Mouse (Mus musculus): ENCODE data around the gene Capn11. TPM values are rescaled to one million over a fixed set of nuclear protein-coding genes. Genes with fewer than 3 reads are reported as not detected.
A peak's percentile ranks its signal among the peaks of the same experiment; 100 is the strongest.

Gene Capn11
- polyA plus RNA-seq, 1 experiment: not detected

DNA sequence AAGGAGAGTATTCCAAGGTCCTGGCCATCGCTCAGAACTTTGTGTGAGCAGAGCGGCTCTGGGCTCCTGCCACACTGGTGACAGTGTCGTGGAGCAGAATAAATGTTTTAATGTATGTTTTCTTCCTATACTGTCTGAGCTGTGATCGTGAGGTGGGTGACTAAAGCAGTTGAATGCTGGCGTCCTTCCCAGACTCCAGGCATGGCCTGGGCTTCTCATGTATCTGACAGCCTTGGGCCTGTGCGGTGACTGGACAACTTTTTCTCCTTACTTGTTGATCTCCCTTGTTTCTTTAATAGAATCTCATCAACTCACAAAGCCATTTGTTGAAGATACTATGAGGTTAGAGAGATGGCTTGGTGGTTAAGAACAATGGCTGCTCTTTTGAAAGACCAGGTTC lies 39.2 kb upstream of the Capn11 start:
- Histone ChIP-seq H3K4me1 (ENCODE audit: control insufficient read depth, insufficient read depth, low read length) (peaks cover 20% of the 10 kb centered on the region), H3K4me3 (replicated peaks; ENCODE audit: extremely low read depth, low read depth, low read length) (no peak overlapping the region)
- 75% methylated on average over 6 of the region's 6 CpGs for WGBS
- no peak for DNase-seq
- TF ChIP-seq POLR2A (IDR thresholded peaks at IDR 0.05; ENCODE audit: borderline replicate concordance, extremely low read depth, low read depth, low read length): no peak
- no peak for TF ChIP-seq CTCF (IDR thresholded peaks at IDR 0.05; ENCODE audit: insufficient read depth, low read length)

GRCm38 (mm10) chr17:45696981-45697380 lies 37.9 kb upstream of the Capn11 start:
- no peak overlapping the region for H3K4me3 ChIP-seq (replicated peaks; ENCODE audit: extremely low read depth, low read depth, low read length)
- WGBS: 82% methylated on average over 9 of the region's 9 CpGs
- peaks cover 20% of the 10 kb centered on the region for H3K4me1 ChIP-seq (ENCODE audit: control insufficient read depth, insufficient read depth, low read length)
- TF ChIP-seq POLR2A (IDR thresholded peaks at IDR 0.05; ENCODE audit: borderline replicate concordance, extremely low read depth, low read depth, low read length) (no peak), CTCF (IDR thresholded peaks at IDR 0.05; ENCODE audit: insufficient read depth, low read length) (no peak)
- no peak for DNase-seq

- peak; percentile 49 for DNase-seq
- WGBS: 61% methylated on average over 23 of the region's 23 CpGs
- Histone ChIP-seq H3K4me1 (ENCODE audit: control insufficient read depth, insufficient read depth, low read length) (peaks cover 14% of the 10 kb centered on the region), H3K4me3 (replicated peaks; ENCODE audit: extremely low read depth, low read depth, low read length) (no peak overlapping the region)
- TF ChIP-seq CTCF (IDR thresholded peaks at IDR 0.05; ENCODE audit: insufficient read depth, low read length): no peak
- no peak for TF ChIP-seq POLR2A (IDR thresholded peaks at IDR 0.05; ENCODE audit: borderline replicate concordance, extremely low read depth, low read depth, low read length)
These were observed 36.3 kb upstream of the Capn11 start for GRCm38 (mm10) chr17:45695227-45696120.

DNA sequence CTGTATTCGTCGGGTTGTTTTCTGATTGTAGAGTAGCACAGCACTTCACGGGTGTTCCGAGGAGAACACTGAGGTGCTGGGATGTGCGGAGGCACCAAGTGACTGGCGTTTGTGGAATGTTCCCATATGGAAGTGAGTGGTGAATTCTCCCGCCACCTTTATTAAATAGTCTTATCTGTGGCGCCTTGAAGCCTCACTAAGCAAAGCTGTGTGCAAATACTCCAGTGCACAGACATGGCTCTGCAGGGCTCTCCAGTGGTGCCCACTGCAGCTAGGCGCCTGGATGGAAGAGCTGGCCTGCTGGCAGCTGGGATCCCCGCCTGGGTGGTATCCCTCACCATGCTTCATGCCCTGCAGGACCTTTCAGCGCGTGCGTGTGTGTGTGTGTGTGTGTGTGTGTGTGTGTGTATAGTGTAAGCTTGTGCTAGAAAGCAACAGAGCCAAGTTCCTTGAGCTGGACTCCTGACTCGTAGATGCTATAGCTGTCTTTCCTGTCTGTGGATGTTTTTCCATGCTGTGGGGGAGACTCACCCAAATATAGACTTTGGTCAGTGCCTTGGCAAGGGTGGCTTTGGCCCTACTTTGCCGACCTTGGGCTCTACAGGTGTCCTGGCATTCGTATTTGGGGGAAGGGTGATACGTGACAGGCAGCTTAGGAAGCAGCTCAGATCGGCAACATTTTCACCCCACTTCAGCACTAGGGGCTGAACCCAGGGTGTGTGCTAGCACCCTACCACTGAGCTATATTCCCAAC lies 34.9 kb upstream of the Capn11 start:
- Histone ChIP-seq H3K4me3 (replicated peaks; ENCODE audit: extremely low read depth, low read depth, low read length) (no peak overlapping the region), H3K4me1 (ENCODE audit: control insufficient read depth, insufficient read depth, low read length) (peaks cover 18% of the 10 kb centered on the region)
- peak; percentile 49 for DNase-seq
- WGBS: 50% methylated on average over 18 of the region's 18 CpGs
- TF ChIP-seq CTCF (IDR thresholded peaks at IDR 0.05; ENCODE audit: insufficient read depth, low read length): no peak
- TF ChIP-seq POLR2A (IDR thresholded peaks at IDR 0.05; ENCODE audit: borderline replicate concordance, extremely low read depth, low read depth, low read length): no peak

DNA sequence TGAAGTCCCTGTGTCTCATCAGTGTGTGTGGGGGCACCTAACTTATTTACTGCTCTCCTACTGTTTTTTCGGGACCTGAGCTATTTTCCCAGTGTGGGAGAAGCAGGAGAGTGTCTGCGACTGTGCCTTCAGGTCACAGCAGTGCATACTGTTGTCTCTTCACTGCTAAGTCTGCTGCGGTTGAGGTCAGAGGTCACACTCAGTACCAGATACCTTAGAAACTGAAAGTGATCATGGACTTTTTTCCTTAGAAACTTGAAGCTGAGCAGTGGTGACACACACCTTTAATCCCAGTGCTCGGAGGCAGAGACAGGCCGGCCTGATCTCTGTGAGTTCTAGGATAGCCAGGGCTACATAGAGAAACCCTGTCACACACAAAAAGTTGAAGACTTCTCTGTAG lies 33.0 kb upstream of the Capn11 start:
- H3K4me1 ChIP-seq (ENCODE audit: control insufficient read depth, insufficient read depth, low read length): peaks cover 20% of the 10 kb centered on the region
- H3K4me3 ChIP-seq (replicated peaks; ENCODE audit: extremely low read depth, low read depth, low read length): no peak overlapping the region
- WGBS: 82% methylated on average over 5 of the region's 5 CpGs
- no peak for TF ChIP-seq CTCF (IDR thresholded peaks at IDR 0.05; ENCODE audit: insufficient read depth, low read length)
- TF ChIP-seq POLR2A (IDR thresholded peaks at IDR 0.05; ENCODE audit: borderline replicate concordance, extremely low read depth, low read depth, low read length): no peak
- no peak for DNase-seq

- no peak for DNase-seq
- Histone ChIP-seq H3K4me3 (replicated peaks; ENCODE audit: extremely low read depth, low read depth, low read length) (no peak overlapping the region), H3K4me1 (ENCODE audit: control insufficient read depth, insufficient read depth, low read length) (peaks cover 15% of the 10 kb centered on the region)
- WGBS: 74% methylated on average over 4 of the region's 4 CpGs
- TF ChIP-seq POLR2A (IDR thresholded peaks at IDR 0.05; ENCODE audit: borderline replicate concordance, extremely low read depth, low read depth, low read length) (no peak), CTCF (IDR thresholded peaks at IDR 0.05; ENCODE audit: insufficient read depth, low read length) (no peak)
These were observed 30.9 kb upstream of the Capn11 start for GRCm38 (mm10) chr17:45690044-45690443.

DNA sequence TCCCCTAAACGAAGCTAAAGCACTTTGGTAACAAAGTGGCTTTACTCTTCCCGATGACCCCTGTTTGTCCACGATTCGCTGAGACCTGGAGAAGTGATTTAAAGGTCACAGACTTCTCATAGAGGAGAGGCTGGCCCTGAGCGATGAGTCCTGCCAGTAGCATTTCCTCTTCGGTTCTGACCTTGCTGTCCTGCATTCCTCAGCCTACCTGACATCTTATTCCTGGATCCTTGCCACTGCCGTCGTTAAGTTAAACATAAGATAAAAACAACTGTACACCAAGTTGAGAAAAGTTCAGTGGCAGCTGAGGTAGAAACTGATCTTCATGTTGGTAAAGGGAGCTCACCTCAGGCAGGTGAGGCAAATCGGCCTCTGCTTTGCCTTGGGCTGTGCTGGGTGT lies 30.0 kb upstream of the Capn11 start:
- H3K4me3 ChIP-seq (replicated peaks; ENCODE audit: extremely low read depth, low read depth, low read length): no peak overlapping the region
- TF ChIP-seq POLR2A (IDR thresholded peaks at IDR 0.05; ENCODE audit: borderline replicate concordance, extremely low read depth, low read depth, low read length) (no peak), CTCF (IDR thresholded peaks at IDR 0.05; ENCODE audit: insufficient read depth, low read length) (no peak)
- H3K4me1 ChIP-seq (ENCODE audit: control insufficient read depth, insufficient read depth, low read length): peaks cover 16% of the 10 kb centered on the region
- WGBS: 53% methylated on average over 9 of the region's 9 CpGs
- no peak for DNase-seq

DNA sequence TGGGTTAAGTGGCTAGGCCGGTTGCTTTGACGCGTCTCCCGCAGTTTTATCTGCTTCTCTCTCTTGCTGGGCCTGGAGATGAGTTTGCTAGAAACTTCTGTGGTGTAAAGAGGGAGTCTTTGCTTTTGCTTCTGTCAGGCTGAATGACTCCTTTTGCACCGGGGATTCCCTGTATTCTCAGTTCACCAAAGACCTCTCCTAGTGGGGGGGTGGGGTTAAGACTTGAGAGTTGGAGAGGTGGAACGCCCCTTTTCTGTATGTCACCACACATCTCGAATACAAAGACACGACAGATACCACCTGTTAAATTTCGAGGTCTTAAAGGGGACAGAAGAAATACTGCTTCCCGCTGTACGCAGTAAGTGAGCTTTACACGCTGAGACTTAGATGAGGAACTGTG lies 27.6 kb upstream of the Capn11 start, which contains the start of gene Tmem63b:
Gene Tmem63b (minus strand): TSS at position 190 of the 400 bp plus-strand sequence.
- no peak for DNase-seq
- TF ChIP-seq CTCF (IDR thresholded peaks at IDR 0.05; ENCODE audit: insufficient read depth, low read length) (no peak), POLR2A (IDR thresholded peaks at IDR 0.05; ENCODE audit: borderline replicate concordance, extremely low read depth, low read depth, low read length) (no peak)
- peak within 1 kb of the TSS; percentile 80 for H3K4me3 ChIP-seq (replicated peaks; ENCODE audit: extremely low read depth, low read depth, low read length)
- peaks cover 16% of the 10 kb centered on the region for H3K4me1 ChIP-seq (ENCODE audit: control insufficient read depth, insufficient read depth, low read length)
- 4% methylated on average over 12 of the region's 12 CpGs for whole genome bisulfite sequencing

- peak; percentile 66; the same call in 1 of the 2 replicates for TF ChIP-seq POLR2A (IDR thresholded peaks at IDR 0.05; ENCODE audit: borderline replicate concordance, extremely low read depth, low read depth, low read length)
- no peak for TF ChIP-seq CTCF (IDR thresholded peaks at IDR 0.05; ENCODE audit: insufficient read depth, low read length)
- 2% methylated on average over 43 of the region's 50 CpGs for WGBS
- H3K4me1 ChIP-seq (ENCODE audit: control insufficient read depth, insufficient read depth, low read length): peaks cover 16% of the 10 kb centered on the region
- DNase-seq: peak; percentile 90
- peak within 1 kb of the TSS; percentile 80 for H3K4me3 ChIP-seq (replicated peaks; ENCODE audit: extremely low read depth, low read depth, low read length)
These were observed 27.0 kb upstream of the Capn11 start, which contains the start of gene Mrpl14 for GRCm38 (mm10) chr17:45686093-45686619. Mrpl14 (plus strand) TSS chr17:45686322.

Data from lung, adult 2 months (tissue).